Mouse (Mus musculus) brain, embryonic 14.5 days (tissue): Measurements from ENCODE around the gene Plscr2. TPM values are rescaled to one million over a fixed set of nuclear protein-coding genes. Genes with fewer than 3 reads are reported as not detected.

Experiments
- DNase-seq: peaks from one replicate; pipeline ENCODE4 v3.0.0-alpha.2; 2011; ENCODE audit warnings: low read depth
- CTCF ChIP-seq: fragments of 200-500 bp; IDR thresholded peaks from 2 replicates; pipeline ENCODE4 v1.5.1; 2012; ENCODE audit warnings: inconsistent platforms, mild to moderate bottlenecking, moderate library complexity, borderline replicate concordance; ENCODE audit not compliant: insufficient read depth, insufficient read length; ENCODE audit errors: extremely low read depth
- POLR2A ChIP-seq: fragments of 200-500 bp; IDR thresholded peaks from 2 replicates; pipeline ENCODE4 v1.6.1; 2012; ENCODE audit warnings: mild to moderate bottlenecking, inconsistent platforms, borderline replicate concordance; ENCODE audit not compliant: poor library complexity, insufficient read depth, insufficient read length, severe bottlenecking; ENCODE audit errors: extremely low read depth
- polyA plus RNA-seq: library from polyadenylated mRNA; depleted of rRNA; stranded (reverse); fragments of >200 nt; gene quantifications from 2 replicates; pipeline ENCODE4 v1.2.3, GENCODE M21; 2012

Plscr2 gene
- polyA plus RNA-seq, 1 experiment = 0.46 TPM

- DNase-seq = no peak
- TF ChIP-seq POLR2A (no peak), CTCF (no peak)
These were observed 14.8 kb upstream of the Plscr2 start for GRCm38 (mm10) chr9:92260481-92261159.

GRCm38 (mm10) chr9:92265719-92266118 lies 9.7 kb upstream of the Plscr2 start:
- DNase-seq = no peak
- no peak for TF ChIP-seq CTCF
- TF ChIP-seq POLR2A = no peak

DNA sequence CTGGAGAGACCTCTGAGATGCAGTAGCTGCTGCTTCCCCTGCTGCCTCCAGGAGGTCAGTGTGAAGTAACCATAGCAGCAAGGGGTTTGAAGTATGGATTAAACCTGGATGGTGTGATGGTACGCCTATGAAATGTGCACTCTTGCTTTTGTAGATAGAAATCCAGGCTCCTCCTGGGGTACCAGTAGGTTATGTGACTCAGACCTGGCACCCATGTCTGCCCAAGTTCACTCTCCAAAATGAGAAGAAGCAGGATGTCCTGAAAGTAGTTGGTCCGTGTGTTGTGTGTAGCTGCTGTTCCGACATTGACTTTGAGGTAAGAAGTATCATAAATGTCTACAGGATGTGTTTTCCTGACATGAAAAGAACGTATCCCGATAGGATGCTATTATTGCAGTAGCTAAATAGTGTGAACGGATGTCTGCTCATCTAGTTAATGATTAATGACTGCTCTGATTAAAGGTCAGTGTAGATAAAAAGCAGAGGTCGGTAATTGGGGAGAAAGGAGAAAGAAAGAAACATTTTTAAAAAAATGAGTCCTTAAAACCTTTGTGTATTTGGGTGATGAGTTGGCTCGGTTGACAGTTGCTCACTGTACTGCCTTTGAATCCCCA lies 8.7 kb upstream of the Plscr2 start:
- DNase-seq = no peak
- TF ChIP-seq CTCF = no peak
- no peak for TF ChIP-seq POLR2A

GRCm38 (mm10) chr9:92267732-92268131 lies 7.7 kb upstream of the Plscr2 start:
- TF ChIP-seq CTCF (no peak), POLR2A (no peak)

DNA sequence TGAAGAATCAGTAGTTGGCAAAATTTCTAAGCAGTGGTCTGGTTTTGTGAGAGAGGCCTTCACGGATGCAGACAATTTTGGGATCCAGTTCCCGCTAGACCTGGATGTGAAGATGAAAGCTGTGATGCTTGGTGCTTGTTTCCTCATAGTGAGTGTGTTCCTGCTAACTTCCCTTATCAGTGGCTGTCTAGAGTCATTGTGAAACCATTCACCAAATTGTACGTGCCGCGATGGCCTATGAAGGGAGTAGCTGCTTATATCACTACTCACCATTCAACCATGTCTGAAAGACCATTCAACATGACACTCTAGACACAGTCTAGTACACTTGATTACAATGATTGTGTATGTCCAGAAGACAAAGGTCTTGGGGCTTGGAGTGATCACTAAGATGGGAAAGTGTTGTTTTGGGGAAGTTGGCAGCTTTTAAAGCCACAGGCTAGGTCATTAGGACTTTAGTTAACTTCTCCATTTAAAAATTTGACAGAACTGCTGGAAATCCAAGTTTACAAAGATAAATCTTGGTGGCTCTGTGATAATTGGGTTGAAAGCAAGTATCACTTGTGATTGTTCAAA lies 5.5 kb upstream of the Plscr2 start:
- no peak for TF ChIP-seq CTCF
- TF ChIP-seq POLR2A = no peak
- no peak for DNase-seq

More at GRCm38 (mm10) chr9:92267732-92268131, 7.7 kb upstream of the Plscr2 start:
- DNase-seq = no peak

DNA sequence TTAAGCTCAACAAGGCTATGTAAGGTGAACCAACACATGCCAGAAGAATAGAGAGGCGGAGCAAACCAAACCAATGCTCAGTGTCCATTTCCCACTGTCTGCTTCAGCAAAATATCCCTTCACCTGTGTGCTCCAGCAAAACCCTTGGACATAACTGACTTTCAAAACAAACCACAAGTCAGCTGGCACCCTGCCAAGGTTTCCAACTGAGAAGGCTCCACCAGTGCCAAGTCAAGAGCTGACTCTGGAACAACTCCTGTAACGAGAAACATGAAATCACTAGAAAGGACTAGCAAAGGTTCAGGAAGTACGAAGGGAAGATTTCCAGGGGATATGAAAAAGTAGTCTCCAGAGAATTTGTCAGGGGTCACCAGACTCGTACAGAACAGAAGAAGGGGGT lies 4.5 kb upstream of the Plscr2 start:
- peak; percentile 39 for DNase-seq
- TF ChIP-seq CTCF (no peak), POLR2A (no peak)

DNA sequence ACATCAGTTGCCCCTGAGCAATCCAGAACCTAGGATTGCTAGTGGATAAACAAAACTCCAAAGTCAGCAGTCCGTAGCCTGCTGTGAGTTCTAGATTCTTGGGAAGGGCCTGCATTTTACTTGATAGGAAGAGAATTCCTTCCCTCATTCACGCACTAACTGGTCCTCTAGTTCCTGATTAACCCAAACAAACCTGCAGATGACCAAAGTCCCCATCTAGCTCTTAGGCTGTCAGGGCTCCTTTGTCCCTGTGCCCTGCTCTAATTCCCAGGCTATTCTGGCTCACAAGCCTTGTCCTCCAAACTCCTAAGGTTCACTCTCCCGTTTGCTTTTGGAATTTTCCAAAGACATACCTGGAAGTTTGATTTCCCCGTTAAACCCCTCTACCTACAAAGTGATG lies 2.8 kb upstream of the Plscr2 start:
- no peak for DNase-seq
- no peak for TF ChIP-seq POLR2A
- no peak for TF ChIP-seq CTCF

- TF ChIP-seq POLR2A (no peak), CTCF (no peak)
These were observed 2.1 kb upstream of the Plscr2 start for GRCm38 (mm10) chr9:92273271-92273670.

DNA sequence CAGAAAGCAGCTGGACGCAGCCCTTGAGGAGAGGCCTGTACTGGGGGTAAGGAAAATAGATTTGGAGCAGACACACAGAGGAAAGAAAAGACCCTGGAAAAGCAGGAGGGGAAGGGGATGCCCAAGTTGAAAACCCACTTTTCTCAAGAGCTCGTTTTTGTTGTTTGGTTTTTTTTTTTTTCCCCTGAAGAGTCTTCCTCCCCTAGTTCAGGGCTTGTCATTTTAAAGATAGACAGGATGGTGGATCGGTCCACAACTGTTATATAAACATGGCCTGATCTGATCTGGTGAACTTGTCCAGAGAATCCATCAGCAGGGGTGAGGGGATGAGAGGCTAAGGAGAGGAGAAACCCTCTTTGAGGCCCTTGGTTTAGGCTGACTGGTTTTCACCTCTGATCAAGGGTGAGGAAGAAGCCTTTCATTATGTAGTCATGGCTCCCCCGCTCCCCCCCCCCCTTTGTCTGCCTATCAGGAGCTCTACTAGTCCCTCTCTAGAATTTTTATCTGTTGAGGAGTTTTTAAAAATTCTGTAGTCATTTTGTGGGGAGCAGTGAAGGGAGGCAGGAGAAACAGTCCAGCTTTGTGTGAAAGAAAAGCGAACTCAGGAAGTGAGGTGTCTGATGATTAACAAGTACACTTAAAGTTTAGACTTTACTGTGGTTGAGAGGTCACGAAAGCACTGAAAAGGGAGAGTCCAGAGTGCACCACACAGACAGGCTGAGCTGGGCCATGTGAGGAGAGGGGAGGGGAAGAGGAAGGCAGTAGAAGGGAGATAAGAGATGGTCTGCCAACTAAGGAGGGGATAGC lies 1.2 kb upstream of the Plscr2 start:
- DNase-seq = no peak
- TF ChIP-seq CTCF (no peak), POLR2A (no peak)

More at GRCm38 (mm10) chr9:92273271-92273670, 2.1 kb upstream of the Plscr2 start:
- DNase-seq = no peak

DNA sequence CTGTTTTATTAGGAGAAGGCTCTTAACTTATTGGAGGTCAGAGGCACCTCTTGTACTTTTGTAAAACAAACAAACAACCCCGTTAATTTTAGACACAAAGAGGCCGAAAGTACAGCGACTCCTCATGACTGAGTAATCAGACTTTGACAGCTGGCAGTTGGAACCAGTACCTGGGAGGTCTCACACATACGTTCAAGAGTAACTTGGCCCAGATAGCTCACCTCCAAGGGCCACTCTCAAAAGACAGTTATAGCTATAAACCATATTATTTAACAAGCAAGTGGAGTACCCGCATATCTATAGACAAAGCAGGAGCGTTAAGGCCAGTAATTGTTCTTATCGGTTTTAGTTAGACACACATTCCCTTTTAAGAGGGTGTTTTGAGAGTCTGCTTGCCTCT lies 958 bp downstream of the Plscr2 start:
- TF ChIP-seq POLR2A (no peak), CTCF (no peak)

GRCm38 (mm10) chr9:92280048-92280447 lies 4.6 kb downstream of the Plscr2 start:
- no peak for DNase-seq
- no peak for TF ChIP-seq POLR2A
- no peak for TF ChIP-seq CTCF

More for the DNA sequence above, 958 bp downstream of the Plscr2 start:
- no peak for DNase-seq
